Mouse (Mus musculus): Measurements from ENCODE around the gene 1600012H06Rik.
"Not testable (repeated sequence)": the region's sequence is repeated elsewhere in the genome, so short reads cannot be mapped to it uniquely, and the experiment has no call there.

1600012H06Rik gene

DNA sequence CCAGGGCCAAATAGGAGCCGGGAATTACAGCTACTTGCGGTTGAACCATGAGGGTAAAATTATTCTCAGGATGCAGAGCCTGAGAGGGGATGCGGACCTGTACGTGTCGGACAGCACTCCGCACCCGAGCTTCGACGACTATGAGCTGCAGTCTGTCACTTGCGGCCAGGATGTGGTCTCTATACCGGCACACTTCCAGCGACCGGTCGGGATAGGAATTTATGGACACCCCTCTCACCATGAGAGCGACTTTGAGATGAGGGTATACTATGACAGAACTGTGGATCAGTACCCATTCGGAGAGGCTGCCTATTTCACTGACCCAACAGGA, 710 bp downstream of the 1600012H06Rik start:
- no peak for ATAC-seq (ENCODE audit: low TSS enrichment)

DNA sequence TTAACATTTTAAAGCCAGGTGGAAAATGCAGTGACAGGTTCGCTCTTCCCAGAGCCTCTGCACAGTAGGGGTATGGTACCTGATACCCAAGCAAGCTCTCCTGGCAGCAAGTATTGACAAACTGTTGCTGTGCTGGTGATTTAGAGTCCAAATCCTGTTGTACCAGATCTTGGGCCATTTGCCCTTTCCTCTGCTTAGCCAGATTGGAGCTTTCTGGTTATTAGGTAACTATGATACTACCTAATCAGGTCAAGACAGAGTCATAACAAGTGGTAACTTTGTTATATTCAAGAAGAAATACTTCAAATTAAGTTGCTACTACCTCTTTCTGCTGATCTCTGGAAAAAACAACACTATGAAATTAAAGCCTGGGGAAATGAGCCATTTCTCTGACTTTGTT, 1.6 kb downstream of the 1600012H06Rik start:
- no peak for ATAC-seq (ENCODE audit: low TSS enrichment)

DNA sequence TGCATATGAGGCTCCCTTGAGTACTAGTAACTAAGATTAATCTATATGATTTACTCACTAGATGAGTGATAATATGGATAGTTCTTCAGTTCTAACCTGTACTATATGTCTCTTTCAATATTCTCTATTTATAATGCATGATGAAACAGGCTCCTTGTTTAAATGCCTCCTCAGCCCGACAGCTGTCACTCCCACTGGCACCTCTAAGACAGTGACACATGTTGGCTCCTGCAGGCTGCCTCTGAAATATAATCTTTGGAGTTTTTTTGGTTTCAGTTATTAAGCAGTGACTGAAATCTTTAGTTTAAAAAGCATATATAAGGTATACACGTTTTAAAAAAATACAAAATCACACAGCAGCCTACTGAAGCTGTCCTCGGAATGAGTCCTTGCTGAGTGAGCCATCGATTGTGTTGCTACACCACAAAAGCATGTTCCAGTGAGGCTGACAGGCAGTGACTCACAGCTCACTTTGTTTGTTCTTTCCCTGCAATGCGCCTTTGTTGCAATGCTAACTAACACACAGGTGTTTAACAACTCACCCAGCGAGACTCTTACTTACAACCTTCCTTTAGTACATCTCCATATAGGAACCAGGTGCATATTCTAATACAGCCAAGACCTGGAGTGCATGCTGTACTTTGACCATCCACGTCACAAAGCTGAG, 6.3 kb downstream of the 1600012H06Rik start:
- ATAC-seq (ENCODE audit: low TSS enrichment) = no peak

DNA sequence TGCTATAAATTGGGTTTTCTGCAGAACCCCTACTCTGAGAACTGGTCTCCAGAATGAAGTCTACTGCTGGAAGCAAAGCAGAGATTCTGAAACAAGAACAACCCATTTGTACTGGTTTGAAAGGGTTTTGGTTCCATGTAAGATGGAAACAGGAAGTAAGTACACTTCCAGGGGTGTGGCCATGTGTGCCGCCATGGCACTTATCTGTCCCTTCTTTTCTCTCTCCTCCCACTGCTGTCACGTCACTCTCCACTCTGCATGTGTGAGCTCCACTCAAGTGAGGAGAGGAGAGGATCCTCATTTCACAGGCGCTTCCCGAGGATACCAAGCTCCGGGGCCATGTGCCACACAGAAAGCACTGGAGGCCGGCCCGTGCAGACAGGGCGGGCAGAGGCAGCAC, 10.5 kb downstream of the 1600012H06Rik start:
- no peak for ATAC-seq (ENCODE audit: low TSS enrichment)

DNA sequence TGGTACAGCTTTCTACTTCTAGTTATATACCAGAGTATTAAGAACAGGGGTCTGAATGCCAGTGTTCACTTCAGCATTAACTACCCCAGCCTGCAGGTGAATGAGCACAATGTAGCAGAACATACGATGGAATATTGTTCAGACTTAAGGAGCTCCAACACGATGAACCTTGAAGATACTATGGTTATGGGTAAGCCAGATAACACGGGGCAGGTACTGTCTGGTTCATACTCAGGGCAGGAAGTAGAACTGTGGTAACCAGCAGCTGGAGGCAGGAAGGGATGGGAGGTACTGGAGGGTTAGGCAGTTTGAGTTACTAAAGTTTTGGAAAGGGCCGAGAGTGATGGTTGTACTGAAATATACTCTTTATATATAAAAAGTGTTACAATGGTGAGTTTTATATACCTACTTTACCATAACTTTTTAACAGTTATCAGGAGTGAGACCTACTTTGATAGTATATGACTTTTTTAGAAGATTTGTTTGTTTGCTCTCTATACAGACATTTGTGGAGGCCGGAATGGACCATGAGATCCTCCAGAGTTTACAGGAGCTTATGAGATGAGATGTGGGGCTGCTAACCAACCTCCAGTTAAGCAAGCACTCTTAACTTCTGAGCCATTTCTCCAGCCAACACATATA, 15.8 kb downstream of the 1600012H06Rik start:
- ATAC-seq (ENCODE audit: low TSS enrichment) = no peak

DNA sequence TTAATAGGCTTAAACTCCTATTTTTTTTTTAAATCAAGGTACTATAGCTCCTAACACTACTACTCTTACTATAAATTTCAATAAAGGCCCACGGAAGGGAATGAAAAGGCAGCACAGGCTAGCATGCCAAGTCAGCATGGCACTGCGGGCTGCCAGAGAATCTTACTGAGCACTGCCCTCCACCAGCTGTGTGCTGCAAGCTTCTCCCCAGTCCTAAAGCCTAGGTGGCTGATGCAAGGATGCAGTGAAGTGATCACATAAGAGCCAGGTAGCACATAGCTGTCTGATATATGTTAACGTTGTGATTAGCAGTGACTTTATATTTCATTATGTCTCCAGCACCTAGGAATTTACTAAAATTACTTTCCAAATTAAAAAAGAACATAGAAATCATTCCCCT, 17.0 kb downstream of the 1600012H06Rik start:
- no peak for ATAC-seq (ENCODE audit: low TSS enrichment)

DNA sequence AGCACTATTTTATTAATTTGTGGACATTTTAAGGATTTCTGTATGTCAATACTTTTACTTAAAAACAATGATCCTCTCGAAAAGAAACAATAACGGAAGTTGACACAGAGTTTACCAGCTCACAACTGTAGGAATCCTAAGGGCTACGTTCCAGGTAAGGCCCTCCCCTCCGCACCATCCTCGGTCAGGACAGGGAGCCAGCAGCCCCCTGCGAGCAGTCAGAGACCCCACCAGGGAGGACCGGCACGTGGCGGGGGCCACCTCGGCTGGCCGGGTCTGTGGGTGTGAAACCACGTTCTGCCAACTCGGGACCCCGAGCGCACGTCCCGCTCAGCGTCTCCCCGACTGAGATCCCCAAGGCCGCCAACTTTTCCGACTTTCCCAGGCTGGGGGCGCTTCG, 17.5 kb downstream of the 1600012H06Rik start:
- ATAC-seq (ENCODE audit: low TSS enrichment) = no peak; the same call in 1 of the 2 replicates

DNA sequence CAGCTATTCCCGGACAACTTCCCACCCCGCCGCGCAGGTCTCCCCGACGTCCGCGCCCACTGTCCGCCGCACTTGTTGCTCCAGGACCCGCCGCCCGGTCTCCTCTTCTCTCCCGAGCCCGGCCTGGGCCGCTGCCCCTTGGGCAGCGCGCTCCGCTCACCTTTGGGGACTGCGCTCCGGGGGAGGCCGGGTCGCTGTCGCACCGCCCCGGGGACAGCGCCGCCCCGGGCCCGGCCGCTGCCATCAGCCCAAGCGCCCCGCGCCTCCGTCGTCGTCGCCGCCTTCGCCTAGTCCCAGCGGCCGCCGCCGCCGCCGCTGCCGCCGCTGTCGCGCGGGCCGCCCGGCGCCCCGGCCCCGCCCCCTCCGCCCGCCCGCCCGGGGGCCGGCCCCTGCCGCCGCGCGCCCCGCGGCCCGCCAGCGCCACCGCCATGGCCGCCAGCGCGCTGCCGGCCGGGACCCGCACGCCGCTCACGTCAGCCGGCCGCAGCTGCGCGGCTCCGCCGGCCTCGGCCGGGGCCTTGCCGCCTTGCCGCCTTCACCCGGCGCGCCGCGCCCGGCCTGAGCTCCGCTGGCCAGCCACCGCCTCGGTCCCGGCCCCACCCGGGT, 18.1 kb downstream of the 1600012H06Rik start, which contains the start of gene Phf10:
Gene Phf10, minus strand, starts transcription at position 323 of the 606 bp plus-strand sequence.
- ATAC-seq (ENCODE audit: low TSS enrichment) = peak; percentile 80

DNA sequence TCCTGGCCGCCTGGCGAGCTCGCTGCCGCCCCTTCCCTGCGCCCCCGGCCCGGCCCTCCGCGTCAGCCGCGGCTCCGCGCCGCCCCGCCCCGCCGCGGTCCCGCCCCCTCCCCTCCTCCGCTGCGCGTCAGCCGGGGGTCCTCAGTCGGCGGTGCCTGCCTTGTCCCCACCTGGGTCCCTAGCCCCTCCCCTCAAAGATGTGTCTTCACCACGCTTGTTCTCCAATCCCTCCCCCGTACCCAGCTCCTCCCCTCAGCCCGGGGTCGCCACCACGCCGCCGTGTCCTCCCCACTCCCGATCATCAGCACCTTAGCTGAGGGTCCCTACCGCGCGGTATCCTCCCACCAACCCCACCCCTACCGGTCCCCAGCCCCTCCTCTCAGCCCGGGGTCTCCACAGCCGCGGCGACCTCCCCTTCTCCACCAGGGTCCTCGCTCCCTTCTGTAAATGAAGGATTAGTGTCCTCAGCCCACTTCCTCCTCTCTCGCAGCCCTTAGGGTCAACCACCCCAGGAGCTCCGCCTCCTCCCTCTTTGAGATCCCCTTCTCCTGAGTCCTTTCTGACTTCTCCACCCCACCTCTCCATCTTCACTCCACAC, 18.7 kb downstream of the 1600012H06Rik start:
- peak; percentile 8 for ATAC-seq (ENCODE audit: low TSS enrichment)

DNA sequence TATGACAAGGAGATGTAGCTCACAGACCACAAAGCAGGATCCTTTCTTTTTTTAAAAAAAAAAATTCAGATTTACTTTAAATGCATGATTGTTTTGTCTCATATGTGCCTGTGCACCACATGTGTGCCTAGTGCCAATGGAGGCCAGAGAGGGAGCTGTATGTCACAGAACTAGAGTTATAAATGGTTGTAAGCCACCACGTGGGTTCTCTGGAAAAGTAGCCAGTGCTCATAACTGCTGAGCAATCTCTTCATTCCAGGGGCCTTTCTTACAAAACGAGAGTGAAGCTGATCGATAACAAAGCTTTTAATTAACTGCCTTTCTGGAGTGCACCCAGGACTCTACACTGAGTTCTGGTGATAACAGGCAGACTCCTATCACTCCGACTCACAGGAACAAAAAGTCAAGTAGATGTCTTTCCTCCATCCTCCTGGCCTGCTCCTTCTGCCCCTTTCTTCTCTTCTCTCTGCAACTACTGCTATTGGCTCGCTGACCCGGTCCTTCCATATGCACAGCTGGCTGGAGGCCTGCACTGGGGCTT, 25.5 kb downstream of the 1600012H06Rik start:
- ATAC-seq (ENCODE audit: low TSS enrichment) = not testable (repeated sequence)

DNA sequence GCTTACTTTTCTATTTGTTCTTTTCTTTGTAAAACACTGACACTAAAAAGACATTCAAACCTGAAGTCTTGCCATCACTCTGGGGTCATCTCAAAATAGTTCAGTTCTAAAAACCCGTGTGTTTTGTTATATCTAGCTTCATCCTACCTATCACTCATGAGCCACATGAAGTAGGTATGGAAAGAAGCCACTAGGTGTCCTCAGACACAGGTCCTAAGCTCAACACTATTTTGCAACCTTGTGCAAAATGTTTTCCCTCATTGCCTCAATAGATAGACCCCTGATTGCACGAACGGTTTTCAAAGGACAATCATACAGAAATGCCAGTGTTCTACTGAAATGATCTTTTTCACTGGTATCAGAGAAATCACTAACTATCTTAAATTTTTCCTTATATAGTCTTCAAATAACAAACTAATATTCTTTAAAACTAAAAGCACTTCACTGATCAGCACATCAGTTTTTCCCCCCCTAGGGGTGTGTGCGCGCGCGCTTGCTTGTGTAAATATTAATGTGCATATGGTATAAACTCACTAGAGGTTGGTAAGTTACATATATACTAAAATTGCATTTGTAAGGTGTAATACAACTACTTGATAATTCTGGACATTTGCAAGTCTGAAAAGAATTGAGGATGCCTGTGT, 34.9 kb downstream of the 1600012H06Rik start:
- not testable (repeated sequence) for ATAC-seq (ENCODE audit: low TSS enrichment)

DNA sequence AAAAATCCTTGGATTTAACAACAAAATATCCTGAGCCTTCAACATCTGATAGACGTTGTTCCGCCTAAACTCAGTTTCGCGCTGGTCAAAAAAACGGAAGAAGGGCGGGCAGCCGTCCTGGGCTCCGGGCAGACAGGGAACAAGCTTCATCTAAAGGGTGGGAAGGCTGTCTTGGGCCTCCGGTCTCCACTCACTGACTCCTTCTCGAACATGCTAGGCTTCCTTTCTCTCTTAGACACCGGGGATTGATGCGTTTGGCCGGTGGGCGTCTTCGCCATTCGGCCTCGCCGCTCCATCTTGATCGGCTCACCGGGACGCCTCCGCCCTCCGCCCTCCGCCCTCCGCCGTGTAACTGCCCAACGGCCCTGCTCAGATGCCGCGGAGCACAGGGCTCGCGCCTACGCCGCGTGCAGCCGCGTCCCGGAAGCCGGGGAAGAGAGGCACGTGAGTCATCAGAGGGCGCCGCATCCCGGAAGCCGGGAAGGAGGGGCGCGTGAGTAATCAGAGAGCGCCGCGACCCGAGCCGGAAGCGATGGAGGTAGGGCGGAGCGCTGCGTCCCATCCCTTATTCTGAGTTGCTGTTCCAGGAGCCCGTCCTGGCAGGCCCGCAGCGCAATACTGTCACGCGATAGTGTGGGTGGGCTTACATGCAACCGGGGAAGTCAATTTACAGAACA, 35.5 kb downstream of the 1600012H06Rik start, which contains the start of the genes 9030025P20Rik and Gm3417:
Gene 9030025P20Rik, plus strand, starts transcription at position 107 of the 677 bp plus-strand sequence.
Gene Gm3417, minus strand, starts transcription at position 429 of the 677 bp plus-strand sequence.
- ATAC-seq (ENCODE audit: low TSS enrichment) = peak; percentile 94

DNA sequence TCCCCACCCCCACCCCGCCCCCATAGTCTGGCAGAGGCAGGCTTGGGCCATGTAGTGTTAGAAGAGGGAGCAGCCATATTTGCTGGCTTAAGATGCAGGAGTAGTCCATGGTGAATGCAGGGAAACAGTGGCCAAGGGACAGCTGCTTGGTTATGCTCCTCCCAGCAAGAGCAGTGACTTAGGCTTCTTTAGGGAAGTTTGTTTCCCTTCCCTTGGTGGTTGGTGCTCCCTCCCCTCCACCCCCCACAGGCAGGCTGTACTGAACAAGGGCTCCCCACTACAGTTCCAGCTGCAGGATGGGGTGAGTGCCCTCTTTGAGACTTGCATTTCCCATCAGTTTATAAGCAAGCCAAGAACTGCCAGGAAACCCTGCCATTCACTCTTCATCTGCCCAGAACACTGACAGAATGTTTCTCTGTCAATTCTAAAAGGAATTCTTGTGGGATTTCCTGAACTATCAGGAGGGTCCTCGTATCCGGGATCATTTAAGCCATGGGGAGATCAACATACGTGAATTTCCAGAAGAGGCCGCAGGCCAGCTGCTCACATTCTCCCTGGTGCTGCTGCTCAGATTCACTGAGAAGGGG, 47.2 kb downstream of the 1600012H06Rik start:
- not testable (repeated sequence) for ATAC-seq (ENCODE audit: low TSS enrichment)

DNA sequence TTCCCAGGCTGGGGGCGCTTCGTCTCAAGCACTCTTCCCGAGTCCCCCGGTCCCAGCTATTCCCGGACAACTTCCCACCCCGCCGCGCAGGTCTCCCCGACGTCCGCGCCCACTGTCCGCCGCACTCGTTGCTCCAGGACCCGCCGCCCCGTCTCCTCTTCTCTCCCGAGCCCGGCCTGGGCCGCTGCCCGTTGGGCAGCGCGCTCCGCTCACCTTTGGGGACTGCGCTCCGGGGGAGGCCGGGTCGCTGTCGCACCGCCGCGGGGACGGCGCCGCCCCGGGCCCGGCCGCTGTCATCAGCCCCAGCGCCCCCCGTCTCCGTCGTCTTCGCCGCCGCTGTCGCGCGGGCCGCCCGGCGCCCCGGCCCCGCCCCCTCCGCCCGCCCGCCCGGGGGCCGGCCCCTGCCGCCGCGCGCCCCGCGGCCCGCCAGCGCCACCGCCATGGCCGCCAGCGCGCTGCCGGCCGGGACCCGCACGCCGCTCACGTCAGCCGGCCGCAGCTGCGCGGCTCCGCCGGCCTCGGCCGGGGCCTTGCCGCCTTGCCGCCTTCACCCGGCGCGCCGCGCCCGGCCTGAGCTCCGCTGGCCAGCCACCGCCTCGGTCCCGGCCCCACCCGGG, 49.6 kb downstream of the 1600012H06Rik start:
- ATAC-seq (ENCODE audit: low TSS enrichment) = peak; percentile 69

DNA sequence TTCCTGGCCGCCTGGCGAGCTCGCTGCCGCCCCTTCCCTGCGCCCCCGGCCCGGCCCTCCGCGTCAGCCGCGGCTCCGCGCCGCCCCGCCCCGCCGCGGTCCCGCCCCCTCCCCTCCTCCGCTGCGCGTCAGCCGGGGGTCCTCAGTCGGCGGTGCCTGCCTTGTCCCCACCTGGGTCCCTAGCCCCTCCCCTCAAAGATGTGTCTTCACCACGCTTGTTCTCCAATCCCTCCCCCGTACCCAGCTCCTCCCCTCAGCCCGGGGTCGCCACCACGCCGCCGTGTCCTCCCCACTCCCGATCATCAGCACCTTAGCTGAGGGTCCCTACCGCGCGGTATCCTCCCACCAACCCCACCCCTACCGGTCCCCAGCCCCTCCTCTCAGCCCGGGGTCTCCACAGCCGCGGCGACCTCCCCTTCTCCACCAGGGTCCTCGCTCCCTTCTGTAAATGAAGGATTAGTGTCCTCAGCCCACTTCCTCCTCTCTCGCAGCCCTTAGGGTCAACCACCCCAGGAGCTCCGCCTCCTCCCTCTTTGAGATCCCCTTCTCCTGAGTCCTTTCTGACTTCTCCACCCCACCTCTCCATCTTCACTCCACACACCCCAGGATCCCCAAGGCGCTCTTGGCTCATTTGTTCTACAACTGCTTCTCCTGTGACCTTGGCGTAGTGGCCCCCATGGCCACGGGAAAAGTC, 50.3 kb downstream of the 1600012H06Rik start:
- ATAC-seq (ENCODE audit: low TSS enrichment) = peak; percentile 47

DNA sequence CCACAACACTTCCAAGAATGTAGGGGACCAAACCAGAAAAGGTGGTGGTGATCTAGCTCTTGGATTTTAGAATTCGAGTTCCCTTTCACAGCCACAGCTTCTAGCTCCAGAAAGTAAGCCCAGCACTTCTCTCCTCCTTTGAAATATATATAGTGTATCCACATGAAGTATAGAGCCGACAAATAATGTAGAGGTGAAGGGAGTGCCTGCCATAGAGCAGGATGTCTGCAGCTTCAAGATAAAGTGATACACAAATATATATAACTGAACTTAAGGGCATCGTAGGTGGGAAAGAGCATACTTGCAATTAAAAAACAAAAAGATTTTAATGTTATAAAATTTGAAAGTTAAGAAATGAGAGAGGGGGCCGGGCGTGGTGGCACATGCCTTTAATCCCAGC, 51.2 kb downstream of the 1600012H06Rik start:
- ATAC-seq (ENCODE audit: low TSS enrichment) = not testable (repeated sequence)

DNA sequence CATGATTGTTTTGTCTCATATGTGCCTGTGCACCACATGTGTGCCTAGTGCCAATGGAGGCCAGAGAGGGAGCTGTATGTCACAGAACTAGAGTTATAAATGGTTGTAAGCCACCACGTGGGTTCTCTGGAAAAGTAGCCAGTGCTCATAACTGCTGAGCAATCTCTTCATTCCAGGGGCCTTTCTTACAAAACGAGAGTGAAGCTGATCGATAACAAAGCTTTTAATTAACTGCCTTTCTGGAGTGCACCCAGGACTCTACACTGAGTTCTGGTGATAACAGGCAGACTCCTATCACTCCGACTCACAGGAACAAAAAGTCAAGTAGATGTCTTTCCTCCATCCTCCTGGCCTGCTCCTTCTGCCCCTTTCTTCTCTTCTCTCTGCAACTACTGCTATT, 57.1 kb downstream of the 1600012H06Rik start:
- ATAC-seq (ENCODE audit: low TSS enrichment) = not testable (repeated sequence)

DNA sequence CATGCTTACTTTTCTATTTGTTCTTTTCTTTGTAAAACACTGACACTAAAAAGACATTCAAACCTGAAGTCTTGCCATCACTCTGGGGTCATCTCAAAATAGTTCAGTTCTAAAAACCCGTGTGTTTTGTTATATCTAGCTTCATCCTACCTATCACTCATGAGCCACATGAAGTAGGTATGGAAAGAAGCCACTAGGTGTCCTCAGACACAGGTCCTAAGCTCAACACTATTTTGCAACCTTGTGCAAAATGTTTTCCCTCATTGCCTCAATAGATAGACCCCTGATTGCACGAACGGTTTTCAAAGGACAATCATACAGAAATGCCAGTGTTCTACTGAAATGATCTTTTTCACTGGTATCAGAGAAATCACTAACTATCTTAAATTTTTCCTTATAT, 66.1 kb downstream of the 1600012H06Rik start:
- ATAC-seq (ENCODE audit: low TSS enrichment) = not testable (repeated sequence)

Measured in frontal cortex, adult (tissue).